Mouse (Mus musculus) liver, adult 2 months (tissue): ENCODE measurements around the gene Fbxo42. TPM values are rescaled to one million over a fixed set of nuclear protein-coding genes. Genes with fewer than 3 reads are reported as not detected.

Experiments used
- DNase-seq: peaks from one replicate; pipeline ENCODE4 v3.0.0-alpha.2; 2011; ENCODE audit warnings: low read depth, low spot score; ENCODE audit errors: extremely low read depth
- H3K27ac ChIP-seq: fragments of 200-500 bp; replicated peaks from 2 replicates; pipeline ENCODE4 v1.5.1; 2012; ENCODE audit warnings: low read depth, mild to moderate bottlenecking, control low read depth, inconsistent platforms, low read length; ENCODE audit not compliant: insufficient read depth
- H3K27me3 ChIP-seq: fragments of 200-500 bp; 2 replicates; pipeline ENCODE4 v1.6.1; 2012; ENCODE audit warnings: mild to moderate bottlenecking, moderate library complexity, low read length, inconsistent platforms; ENCODE audit not compliant: control insufficient read depth, insufficient read depth
- H3K36me3 ChIP-seq: fragments of 200-500 bp; 2 replicates; pipeline ENCODE4 v1.6.1; 2012; ENCODE audit warnings: low read length, inconsistent platforms; ENCODE audit not compliant: control insufficient read depth, insufficient read depth
- H3K4me1 ChIP-seq: fragments of 200-500 bp; 2 replicates; pipeline ENCODE4 v1.6.1; 2011; ENCODE audit warnings: low read length; ENCODE audit not compliant: control insufficient read depth, insufficient read depth
- H3K4me3 ChIP-seq: fragments of 200-500 bp; 2 replicates; pipeline ENCODE4 v1.5.1; 2011; ENCODE audit warnings: low read depth, mild to moderate bottlenecking, control low read depth, low read length, moderate library complexity; ENCODE audit not compliant: insufficient read depth
- H3K79me2 ChIP-seq: fragments of 200-500 bp; 2 replicates; pipeline ENCODE4 v1.6.1; 2012; ENCODE audit warnings: inconsistent platforms, mild to moderate bottlenecking, low read length, moderate library complexity; ENCODE audit not compliant: control insufficient read depth, insufficient read depth
- H3K9ac ChIP-seq: fragments of 200-500 bp; 2 replicates; pipeline ENCODE4 v1.6.1; 2012; ENCODE audit warnings: low read depth, mild to moderate bottlenecking, control low read depth, inconsistent platforms, low read length
- CTCF ChIP-seq: fragments of 200-500 bp; IDR thresholded peaks from 2 replicates; pipeline ENCODE4 v1.5.1; 2011; ENCODE audit warnings: low read depth, low read length, control low read depth
- POLR2A ChIP-seq: fragments of 200-500 bp; IDR thresholded peaks from 2 replicates; pipeline ENCODE4 v1.6.1; 2011; ENCODE audit warnings: low read length, control low read depth; ENCODE audit not compliant: insufficient read depth; ENCODE audit errors: extremely low read depth
- WGBS: fragments of 180-500 bp; shearing (Covaris S2); methylation state at CpG from one replicate; pipeline ENCODE4 v1.1.7; 2018; 5-methylcytosine and 5-hydroxymethylcytosine counted together
- polyA plus RNA-seq: library from polyadenylated mRNA; depleted of rRNA; stranded (reverse); fragments of >200 nt; gene quantifications from 2 replicates; pipeline ENCODE4 v1.2.3, GENCODE M21; 2012; rRNA removed
- total RNA-seq: library from RNA; depleted of rRNA; stranded (reverse); fragments of >200 nt; gene quantifications from 2 replicates; pipeline ENCODE4 v1.2.3, GENCODE M21; 2014; rRNA removed

The Fbxo42 gene
- total and polyA plus RNA-seq, 2 experiments = 2.0 to 6.3 TPM

- Histone ChIP-seq H3K27me3 (no peaks in the 10 kb centered on the region), H3K27ac (no peak overlapping the region), H3K4me3 (peak overlapping the region; percentile 40; the same call in 1 of the 2 replicates), H3K79me2 (peaks cover 7% of the 10 kb centered on the region; the same call in 1 of the 2 replicates), H3K4me1 (peaks cover 18% of the 10 kb centered on the region), H3K36me3 (peaks cover 13% of the 10 kb centered on the region; the same call in 1 of the 2 replicates), H3K9ac (peak overlapping the region; percentile 40; the same call in 1 of the 2 replicates)
- WGBS = 64% methylated on average over 60 of the region's 60 CpGs
- no peak for DNase-seq
- TF ChIP-seq CTCF (no peak), POLR2A (no peak)
These were observed 100.3 kb downstream of the Fbxo42 start for GRCm38 (mm10) chr4:141247776-141248613.

DNA sequence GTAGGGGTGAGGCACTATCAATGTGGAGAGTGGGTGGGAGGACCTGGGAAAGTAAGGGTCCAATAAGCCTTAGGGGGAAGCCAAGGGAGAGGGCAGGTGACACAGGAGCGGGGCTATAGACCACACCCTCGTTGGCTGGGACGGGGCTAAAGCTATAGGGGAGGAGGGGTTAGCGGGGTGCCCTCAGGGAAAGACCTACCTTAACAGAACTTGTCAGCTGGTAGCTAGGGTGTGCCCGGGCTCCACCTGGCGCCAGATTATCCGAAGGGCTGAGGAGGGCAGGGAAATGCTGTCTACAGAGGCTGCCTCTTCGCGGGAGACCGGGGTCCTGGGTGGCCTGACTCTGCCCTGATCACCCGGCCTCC, 100.9 kb downstream of the Fbxo42 start:
- peaks cover 13% of the 10 kb centered on the region; the same call in 1 of the 2 replicates for H3K36me3 ChIP-seq
- 79% methylated on average over 11 of the region's 11 CpGs for WGBS
- H3K9ac ChIP-seq = no peak overlapping the region
- H3K27me3 ChIP-seq = no peaks in the 10 kb centered on the region
- H3K27ac ChIP-seq = no peak overlapping the region
- TF ChIP-seq CTCF (no peak), POLR2A (no peak)
- peaks cover 13% of the 10 kb centered on the region for H3K4me1 ChIP-seq
- H3K4me3 ChIP-seq = no peak overlapping the region
- no peak for DNase-seq
- H3K79me2 ChIP-seq = peaks cover 7% of the 10 kb centered on the region; the same call in 1 of the 2 replicates

GRCm38 (mm10) chr4:141249383-141249782, 101.7 kb downstream of the Fbxo42 start:
- Histone ChIP-seq H3K9ac (no peak overlapping the region), H3K79me2 (peaks cover 7% of the 10 kb centered on the region; the same call in 1 of the 2 replicates), H3K36me3 (peaks cover 13% of the 10 kb centered on the region; the same call in 1 of the 2 replicates), H3K27me3 (no peaks in the 10 kb centered on the region), H3K4me3 (no peak overlapping the region), H3K27ac (no peak overlapping the region), H3K4me1 (peaks cover 8% of the 10 kb centered on the region)
- TF ChIP-seq POLR2A = no peak
- no peak for TF ChIP-seq CTCF
- DNase-seq = no peak
- 89% methylated on average over 11 of the region's 11 CpGs for WGBS

- WGBS = 35% methylated on average over 8 of the region's 8 CpGs
- Histone ChIP-seq H3K9ac (no peak overlapping the region), H3K36me3 (peaks cover 13% of the 10 kb centered on the region; the same call in 1 of the 2 replicates), H3K27me3 (no peaks in the 10 kb centered on the region), H3K27ac (no peak overlapping the region), H3K4me3 (no peak overlapping the region), H3K79me2 (peaks cover 1% of the 10 kb centered on the region; the same call in 1 of the 2 replicates), H3K4me1 (0 out of 2 replicates have a peak, but pooled peaks cover 2% of the 10 kb centered on the region)
- DNase-seq = peak; percentile 88
- TF ChIP-seq POLR2A (no peak), CTCF (no peak)
These were observed 103.4 kb downstream of the Fbxo42 start for GRCm38 (mm10) chr4:141251071-141251470.

GRCm38 (mm10) chr4:141252641-141253040, 104.9 kb downstream of the Fbxo42 start:
- H3K4me1 ChIP-seq = 0 out of 2 replicates have a peak, but pooled peaks cover 2% of the 10 kb centered on the region
- H3K79me2 ChIP-seq = no peaks in the 10 kb centered on the region
- peaks cover 10% of the 10 kb centered on the region; the same call in 1 of the 2 replicates for H3K36me3 ChIP-seq
- no peak overlapping the region for H3K9ac ChIP-seq
- no peak overlapping the region for H3K27ac ChIP-seq
- TF ChIP-seq CTCF (no peak), POLR2A (no peak)
- H3K27me3 ChIP-seq = no peaks in the 10 kb centered on the region
- H3K4me3 ChIP-seq = no peak overlapping the region
- 74% methylated on average over 2 of the region's 2 CpGs for WGBS
- no peak for DNase-seq

Other genes with a start within 250 kb of the Fbxo42 start
- gene Padi2, start 241.6 kb upstream of the Fbxo42 start, total RNA-seq = 0.09 and 0.13 TPM in 2 replicates
- gene Padi2, start 241.6 kb upstream of the Fbxo42 start, polyA plus RNA-seq = 0.21 and 0.25 TPM in 2 replicates
- 479 and 532 TPM in 2 replicates for gene Sdhb, start 186.7 kb upstream of the Fbxo42 start, total RNA-seq
- gene Sdhb, start 186.7 kb upstream of the Fbxo42 start, polyA plus RNA-seq = 324 and 347 TPM in 2 replicates
- gene Atp13a2, start 161.0 kb upstream of the Fbxo42 start, total RNA-seq = 12.9 and 13.3 TPM in 2 replicates
- gene Atp13a2, start 161.0 kb upstream of the Fbxo42 start, polyA plus RNA-seq = 32.5 and 34.0 TPM in 2 replicates
- 0.18 TPM in 1 of 2 replicates, not detected in the other for gene Mfap2, start 137.5 kb upstream of the Fbxo42 start, total RNA-seq
- gene Mfap2, start 137.5 kb upstream of the Fbxo42 start, polyA plus RNA-seq = 0.30 and 0.45 TPM in 2 replicates
- 0.67 and 0.74 TPM in 2 replicates for gene Crocc, start 87.4 kb upstream of the Fbxo42 start, total RNA-seq
- gene Crocc, start 87.4 kb upstream of the Fbxo42 start, polyA plus RNA-seq = 0.76 and 1.7 TPM in 2 replicates
- 5.2 and 8.5 TPM in 2 replicates for gene Necap2, start 69.6 kb upstream of the Fbxo42 start, total RNA-seq
- 7.6 and 11.3 TPM in 2 replicates for gene Necap2, start 69.6 kb upstream of the Fbxo42 start, polyA plus RNA-seq
- gene Spata21, start 59.6 kb upstream of the Fbxo42 start, total RNA-seq = not detected in 2 replicates
- gene Spata21, start 59.6 kb upstream of the Fbxo42 start, polyA plus RNA-seq = not detected in 2 replicates
- gene Szrd1, start 8.1 kb upstream of the Fbxo42 start, total RNA-seq = 26.6 and 39.5 TPM in 2 replicates
- gene Szrd1, start 8.1 kb upstream of the Fbxo42 start, polyA plus RNA-seq = 43.6 and 46.8 TPM in 2 replicates
- 0.40 and 0.55 TPM in 2 replicates for gene Rsg1, start 66.0 kb downstream of the Fbxo42 start, total RNA-seq
- gene Rsg1, start 66.0 kb downstream of the Fbxo42 start, polyA plus RNA-seq = 0.40 and 0.50 TPM in 2 replicates
- gene Arhgef19, start 91.6 kb downstream of the Fbxo42 start, total RNA-seq = 14.4 and 25.8 TPM in 2 replicates
- gene Arhgef19, start 91.6 kb downstream of the Fbxo42 start, polyA plus RNA-seq = 34.3 and 64.4 TPM in 2 replicates
- gene Epha2, start 153.3 kb downstream of the Fbxo42 start, total RNA-seq = 7.7 and 9.3 TPM in 2 replicates
- gene Epha2, start 153.3 kb downstream of the Fbxo42 start, polyA plus RNA-seq = 11.6 and 12.0 TPM in 2 replicates
- 0.40 and 0.46 TPM in 2 replicates for gene Fam131c, start 220.3 kb downstream of the Fbxo42 start, total RNA-seq
- gene Fam131c, start 220.3 kb downstream of the Fbxo42 start, polyA plus RNA-seq = 4.5 and 10.3 TPM in 2 replicates